Mouse (Mus musculus): ENCODE results near the gene Foxk1.

DNA sequence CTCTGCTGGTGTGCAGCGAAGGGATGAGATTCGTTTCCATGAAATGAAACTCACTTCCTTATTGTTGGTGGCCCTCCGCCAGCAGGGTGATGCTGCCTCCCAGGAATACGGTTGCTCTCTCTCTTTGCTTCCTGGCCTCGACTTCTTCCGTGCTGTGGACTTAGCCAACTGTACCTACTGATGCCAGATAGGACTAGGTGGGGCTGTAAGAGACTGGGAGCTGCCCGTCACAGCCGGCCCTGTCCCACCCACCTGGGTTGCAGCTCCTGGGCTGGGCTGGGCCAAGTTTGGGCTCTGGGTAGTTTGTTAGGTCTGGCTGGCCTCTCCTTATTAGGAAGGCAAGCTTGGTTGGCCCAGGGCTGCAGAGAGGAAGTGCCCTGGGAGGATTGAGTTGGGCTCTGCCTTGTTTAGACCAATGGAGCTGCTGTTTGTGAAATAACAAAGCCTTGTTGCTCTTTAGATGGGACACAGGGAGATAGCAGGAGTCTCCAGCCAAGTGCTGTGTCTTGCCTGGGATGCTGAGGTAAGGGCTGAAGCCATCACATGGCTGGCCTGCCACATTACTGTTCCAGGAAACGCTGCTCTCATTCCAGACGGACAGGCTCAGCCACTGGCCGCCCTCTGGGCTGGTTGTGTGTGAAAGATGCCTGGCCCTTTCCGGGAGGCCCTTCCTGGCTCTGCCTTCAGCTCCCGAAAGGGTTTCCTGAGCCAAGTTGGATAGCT lies 23.5 kb downstream of the Foxk1 start:
- TF ChIP-seq CTCF (IDR thresholded peaks at IDR 0.05; ENCODE audit: low read depth) (0 out of 2 replicates have a peak, but pooled peaks have one; percentile 4), EP300 (IDR thresholded peaks at IDR 0.05; ENCODE audit: low read depth) (no peak)
